Mouse (Mus musculus) left cerebral cortex, postnatal 4 days (tissue): Measurements from ENCODE around the gene N4bp2l1. TPM values are rescaled to one million over a fixed set of nuclear protein-coding genes. Genes with fewer than 3 reads are reported as not detected.
A peak's percentile ranks its signal among the peaks of the same experiment; 100 is the strongest.

ENCODE experiments used
- DNase-seq: peaks from one replicate; pipeline ENCODE4 v3.0.0-alpha.2; 2022
- intact Hi-C: fragments of 180-260 bp; cut with DNase I; formaldehyde crosslinking; loops from one replicate; pipeline ENCODE4 v1.15.1; 2025
- total RNA-seq, 2 experiments: library from RNA; stranded (reverse); gene quantifications; 2 replicates each; pipeline ENCODE4 v1.2.3; 2021

Gene N4bp2l1
- total RNA-seq, 2 experiments from 2014 or later: 18.9 to 20.8 TPM

DNA sequence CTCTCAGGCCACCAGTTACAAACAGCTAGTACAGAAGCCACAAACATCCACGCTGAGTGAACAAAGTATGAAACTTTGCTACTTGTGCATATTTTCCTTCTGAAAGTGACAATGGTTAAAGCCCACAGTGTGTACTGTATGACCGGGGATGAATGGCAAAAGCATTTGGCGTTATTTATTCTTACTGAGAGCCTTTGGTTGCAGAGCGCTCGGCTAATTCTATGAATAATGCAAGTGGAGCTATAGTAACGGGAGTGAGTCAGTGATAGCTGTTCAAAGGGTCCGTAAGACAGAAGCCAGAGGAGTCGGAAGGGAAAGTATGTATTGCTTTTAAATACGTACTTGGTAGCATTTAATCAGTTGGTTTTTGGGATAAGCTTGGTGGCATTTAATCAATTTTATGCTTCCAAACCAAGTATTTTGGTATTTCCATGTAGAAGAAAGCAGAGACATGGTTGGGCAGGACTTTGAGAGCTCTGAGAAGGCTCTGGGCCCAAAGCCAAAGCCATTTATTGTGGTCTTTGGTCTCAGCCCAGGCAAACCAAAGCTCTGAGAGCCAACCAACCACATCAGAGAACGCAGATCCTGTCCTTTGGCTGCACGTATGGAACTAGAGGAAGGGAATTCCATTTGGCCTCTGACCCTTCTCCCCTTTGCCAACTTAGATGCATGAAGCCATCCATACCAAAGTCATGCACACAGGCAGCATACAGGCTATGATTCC is 26.3 kb downstream of the N4bp2l1 start:
- peak; percentile 20 for DNase-seq
- intact Hi-C loops: no loop called here

DNA sequence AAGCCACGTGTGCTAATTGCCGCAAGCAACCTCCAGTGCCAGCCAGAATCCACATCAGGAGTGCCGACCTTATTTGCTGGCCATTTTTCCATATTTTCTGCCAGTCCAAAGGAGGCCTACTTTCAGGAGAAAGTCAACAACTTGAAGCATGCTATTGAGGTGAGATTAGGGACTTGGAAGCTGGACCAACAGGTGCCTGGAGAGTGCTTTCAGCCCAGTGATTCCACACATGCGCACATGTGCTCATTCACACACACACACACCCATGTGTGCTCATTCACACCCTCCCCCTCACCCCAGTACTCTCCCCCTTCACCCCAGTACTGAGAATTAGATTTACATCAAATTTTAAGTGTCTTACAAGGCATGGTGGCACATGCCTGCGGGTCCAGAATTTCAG is 30.0 kb downstream of the N4bp2l1 start:
- intact Hi-C loops: no loop called here

DNA sequence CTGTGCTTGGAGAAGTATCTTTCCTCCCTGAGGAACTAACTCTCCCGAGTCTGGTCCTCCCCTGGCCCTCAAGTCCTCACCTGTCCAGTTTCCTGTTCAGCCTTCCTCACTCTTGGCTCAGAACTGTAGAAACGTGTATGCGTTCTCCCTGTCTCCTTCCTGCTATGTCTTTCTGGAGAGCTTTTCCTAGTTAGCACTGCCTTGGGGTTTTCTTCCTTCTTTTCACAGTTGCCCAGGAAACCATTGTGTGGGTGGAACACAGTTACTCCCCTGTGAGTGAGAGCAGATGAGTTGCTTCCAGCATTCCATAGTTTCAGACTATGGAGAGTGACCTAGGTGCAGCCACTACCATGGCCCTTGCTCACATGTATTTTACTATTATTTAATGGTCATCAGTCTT is 30.8 kb downstream of the N4bp2l1 start:
- no peak for DNase-seq
- intact Hi-C loops: no loop called here

More for the DNA sequence above, 30.0 kb downstream of the N4bp2l1 start:
- no peak for DNase-seq

DNA sequence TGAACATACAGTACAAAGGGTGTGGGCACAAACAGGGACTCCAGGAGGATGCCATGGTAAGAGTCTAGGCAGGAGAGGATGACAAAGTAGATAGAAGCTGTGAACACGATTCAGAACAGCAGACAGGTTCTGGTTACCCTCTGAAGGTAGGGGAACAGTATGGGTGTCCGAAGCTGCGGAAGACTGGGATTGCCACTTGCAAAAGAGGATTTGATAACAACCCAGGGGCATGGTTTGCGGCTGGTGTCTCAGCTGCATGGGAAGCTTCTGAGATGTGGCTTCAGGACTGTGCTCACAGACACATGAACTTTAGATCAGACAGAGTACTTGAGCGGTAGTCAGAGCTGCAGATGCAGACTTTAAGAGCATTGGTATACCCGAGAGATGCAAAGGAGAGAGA is 32.6 kb downstream of the N4bp2l1 start:
- DNase-seq: no peak
- intact Hi-C loops: no loop called here

DNA sequence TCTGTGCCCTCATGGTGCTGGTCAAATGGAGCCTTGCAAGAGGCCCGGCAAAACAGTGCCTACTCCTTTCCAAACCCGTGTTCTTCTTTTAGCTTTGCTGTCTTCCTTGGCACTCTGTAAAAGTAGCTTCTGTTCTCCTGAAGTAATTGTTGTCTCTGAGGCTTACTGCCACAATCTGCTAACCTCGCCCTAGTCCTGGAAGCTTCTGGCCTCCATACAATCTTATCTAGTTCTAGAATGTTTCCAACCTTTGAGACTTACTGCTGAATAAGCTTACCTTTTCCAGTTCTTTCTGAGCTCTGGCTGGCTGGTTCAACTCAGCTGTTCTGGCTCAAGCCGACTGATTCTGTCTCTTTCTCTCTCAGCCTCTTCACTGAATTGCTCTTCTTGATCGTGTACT is 35.2 kb downstream of the N4bp2l1 start:
- DNase-seq: no peak
- intact Hi-C loops: no loop called here

DNA sequence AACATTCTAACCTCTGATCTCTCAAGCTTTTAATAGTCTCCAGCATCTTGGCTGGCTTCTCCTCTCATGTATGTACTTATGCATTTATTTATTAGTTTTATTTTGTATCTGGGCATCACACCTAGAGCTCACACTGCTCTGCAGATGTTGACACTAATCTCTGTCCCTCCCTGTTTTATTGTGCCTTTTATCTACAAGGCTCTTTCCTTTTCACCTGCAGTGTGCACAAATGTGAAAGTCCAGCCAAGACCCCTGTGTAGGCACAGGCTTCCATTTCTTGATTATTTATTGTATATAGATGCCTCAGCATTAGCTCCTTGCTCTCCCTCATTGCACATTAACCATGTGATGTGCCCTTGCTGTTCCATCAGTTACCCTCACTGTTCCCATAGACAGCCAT is 35.6 kb downstream of the N4bp2l1 start:
- intact Hi-C loops: no loop called here
- no peak for DNase-seq

DNA sequence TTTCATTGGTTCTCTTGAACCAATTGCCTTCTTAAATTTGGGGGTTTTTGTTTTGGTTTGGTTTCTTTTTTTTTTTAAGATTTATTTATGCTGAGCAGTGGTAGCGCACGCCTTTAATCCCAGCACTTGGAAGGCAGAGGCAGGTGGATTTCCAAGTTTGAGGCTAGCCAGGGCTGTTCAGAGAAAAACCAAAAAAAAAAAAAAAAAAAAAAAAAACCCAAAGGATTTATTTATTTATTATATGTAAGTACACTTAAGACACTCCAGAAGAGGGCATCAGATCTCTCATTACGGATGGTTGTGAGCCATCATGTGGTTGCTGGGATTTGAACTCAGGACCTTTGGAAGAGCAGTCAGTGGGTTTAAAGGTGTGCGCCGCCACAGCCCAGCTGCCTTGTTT is 36.1 kb downstream of the N4bp2l1 start:
- no peak for DNase-seq
- intact Hi-C loops: no loop called here

DNA sequence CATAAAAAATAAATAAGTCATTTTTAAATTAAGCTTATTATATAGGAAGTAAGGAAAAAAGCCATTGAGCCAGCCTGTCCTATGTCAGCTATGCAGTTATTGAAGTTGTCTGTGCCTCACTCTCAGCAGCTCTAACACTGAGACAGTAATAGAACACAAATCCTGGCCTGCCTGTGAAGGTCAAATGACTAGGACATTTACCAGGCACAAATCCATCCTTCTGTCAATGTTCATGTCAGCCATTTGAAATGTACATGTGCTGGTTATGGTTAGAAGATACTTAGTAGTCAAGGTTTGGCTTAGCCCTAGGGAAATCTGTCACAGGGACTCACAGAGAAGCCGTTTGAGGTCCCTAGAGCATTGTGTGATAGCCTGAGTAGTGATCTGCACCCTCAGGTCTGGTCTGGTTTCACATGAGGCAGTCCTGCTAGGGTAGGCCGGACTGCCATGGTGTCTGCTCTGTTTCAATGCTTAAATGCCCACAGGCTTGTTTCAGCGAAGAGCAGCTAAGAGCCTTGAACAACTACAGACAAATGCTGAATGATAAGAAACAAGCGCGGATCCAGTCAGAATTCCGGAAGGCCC is 37.4 kb downstream of the N4bp2l1 start:
- intact Hi-C loops: no loop called here
- no peak for DNase-seq

DNA sequence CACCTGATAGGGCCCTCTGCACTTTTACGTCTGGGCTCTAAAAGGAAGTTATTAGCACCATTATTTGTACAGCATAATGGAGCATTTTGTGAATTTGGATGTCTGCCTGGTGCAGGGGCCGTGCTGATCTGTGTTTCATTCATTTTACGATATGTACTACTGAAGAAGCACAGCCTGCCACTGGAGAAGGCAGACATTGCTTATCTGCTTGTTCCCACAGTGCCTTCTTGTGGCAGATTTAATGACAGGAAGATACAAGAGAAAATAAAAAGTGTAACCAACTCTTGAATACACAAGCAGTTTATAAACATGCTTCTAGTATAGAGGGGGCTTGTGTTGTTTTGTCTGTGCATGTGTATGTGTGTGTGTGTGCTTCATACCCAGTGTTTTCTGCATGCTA is 45.4 kb downstream of the N4bp2l1 start:
- no peak for DNase-seq
- intact Hi-C loops: no loop called here

DNA sequence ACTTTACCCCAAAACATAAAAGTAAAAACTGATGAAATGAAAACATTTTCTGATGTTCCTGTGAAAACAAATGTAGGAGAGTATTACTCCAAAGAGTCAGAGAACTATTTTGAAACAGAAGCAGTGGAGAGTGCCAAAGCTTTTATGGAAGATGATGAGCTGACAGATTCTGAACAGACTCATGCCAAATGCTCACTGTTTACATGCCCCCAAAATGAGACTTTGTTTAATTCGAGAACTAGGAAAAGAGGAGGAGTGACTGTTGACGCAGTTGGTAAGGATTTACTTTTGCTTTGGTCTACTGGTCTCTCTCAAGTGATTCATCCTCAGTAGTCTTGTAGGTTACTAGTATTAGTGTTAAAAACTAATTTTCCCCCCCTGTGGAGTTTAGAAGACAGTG is 53.8 kb downstream of the N4bp2l1 start:
- DNase-seq: no peak
- intact Hi-C loops: no loop called here

DNA sequence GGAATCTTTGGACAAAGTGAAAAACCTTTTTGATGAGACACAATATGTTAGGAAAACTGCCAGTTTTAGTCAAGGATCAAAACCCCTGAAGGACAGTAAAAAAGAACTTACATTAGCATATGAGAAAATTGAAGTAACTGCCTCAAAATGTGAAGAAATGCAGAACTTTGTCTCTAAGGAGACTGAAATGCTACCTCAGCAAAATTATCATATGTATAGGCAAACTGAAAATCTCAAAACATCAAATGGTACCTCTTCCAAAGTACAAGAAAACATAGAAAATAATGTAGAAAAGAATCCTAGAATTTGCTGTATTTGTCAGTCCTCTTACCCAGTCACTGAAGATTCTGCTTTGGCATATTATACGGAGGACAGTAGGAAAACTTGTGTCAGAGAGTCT is 55.7 kb downstream of the N4bp2l1 start:
- no peak for DNase-seq
- intact Hi-C loops: no loop called here

DNA sequence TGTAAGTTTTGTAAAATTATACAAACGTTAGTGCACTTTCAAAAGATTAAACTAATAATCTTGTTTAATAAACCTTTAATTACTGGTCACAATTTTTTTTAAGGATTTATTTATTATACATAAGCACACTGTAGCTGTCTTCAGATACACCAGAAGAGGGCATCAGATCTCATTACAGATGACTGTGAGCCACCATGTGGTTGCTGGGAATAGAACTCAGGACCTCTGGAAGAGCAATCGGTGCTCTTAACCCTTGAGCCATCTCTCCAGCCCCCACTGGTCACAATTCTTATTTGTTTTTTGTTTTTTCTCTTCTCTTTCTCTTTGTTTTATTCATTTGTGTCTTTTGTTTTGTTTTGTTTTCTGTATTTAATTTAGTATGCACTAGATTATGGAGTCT is 71.7 kb downstream of the N4bp2l1 start:
- no peak for DNase-seq
- intact Hi-C loops: no loop called here

DNA sequence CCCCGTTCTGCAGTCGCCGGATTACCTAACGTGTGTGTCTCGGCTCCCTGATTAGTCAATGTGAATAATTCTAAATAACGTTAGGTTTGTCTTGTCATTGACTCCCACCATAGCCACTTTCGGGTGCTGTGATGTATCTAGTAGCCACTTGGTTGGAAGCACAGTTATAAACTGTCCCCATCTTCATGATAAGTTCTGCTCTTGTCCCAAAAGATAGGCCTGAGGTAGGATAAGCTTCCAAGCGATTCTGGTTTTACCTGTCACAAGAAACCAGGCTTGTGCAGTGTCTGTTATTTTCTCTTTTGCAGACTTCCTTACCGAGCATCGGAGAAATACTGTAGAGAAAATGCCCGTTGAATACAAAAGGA is 74.1 kb downstream of the N4bp2l1 start:
- intact Hi-C loops: no loop called here
- no peak for DNase-seq

DNA sequence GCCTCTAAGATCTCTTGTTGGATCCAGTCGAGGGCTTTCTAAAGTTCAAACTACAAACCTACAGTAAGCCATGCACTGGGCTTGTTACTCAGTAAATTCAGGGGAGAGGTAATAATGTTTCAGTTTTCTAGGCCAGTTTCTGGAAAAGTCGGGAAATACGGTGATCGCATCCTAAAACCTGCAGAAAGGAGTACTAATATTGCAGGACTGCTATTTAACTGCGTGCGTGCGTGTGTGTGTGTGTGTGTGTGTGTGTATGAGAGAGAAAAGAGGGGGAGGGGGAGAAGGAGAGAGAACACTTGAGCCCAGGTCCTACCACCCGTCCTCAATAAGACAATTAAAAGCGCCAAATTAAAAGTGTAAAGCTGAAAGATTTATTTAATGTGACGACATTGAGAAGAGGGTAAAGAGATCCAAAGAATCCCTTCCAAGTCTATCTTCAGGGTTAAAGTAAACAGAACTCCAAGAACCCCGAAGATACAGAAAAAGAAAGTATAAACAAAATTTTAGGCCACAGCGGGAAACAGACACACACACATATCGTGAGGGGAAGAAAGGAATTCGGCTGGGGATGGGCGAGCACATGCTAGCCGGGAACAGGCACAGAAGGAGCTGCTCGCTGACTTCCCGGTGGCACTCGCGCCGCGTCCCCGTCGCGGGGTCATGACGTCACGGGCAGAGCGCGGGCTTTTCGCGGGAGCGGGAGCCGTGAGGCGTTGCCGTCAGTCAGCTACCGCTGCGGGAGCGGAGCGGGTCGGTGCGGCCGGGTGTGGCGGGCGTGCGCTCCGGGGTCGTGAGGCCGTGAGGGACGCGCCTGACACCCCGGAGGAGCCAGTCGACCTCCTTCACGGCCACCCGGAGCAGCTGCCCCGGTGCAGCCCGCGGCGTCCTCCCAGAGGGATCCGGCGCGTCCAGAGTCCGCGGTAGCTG is 74.8 kb downstream of the N4bp2l1 start, which contains the start of gene Brca2:
Brca2 (plus strand) TSS at position 694 of the 930 bp plus-strand sequence.
- DNase-seq: peak; percentile 94
- intact Hi-C loops: no loop called here

Other genes starting within 250 kb of the N4bp2l1 start
- gene Zar1l, start 79.0 kb downstream of the N4bp2l1 start, total RNA-seq: not detected
- gene Brca2, start 74.6 kb downstream of the N4bp2l1 start, total RNA-seq: 10 to 100 TPM; 16.0 to 18.1 TPM
- gene N4bp2l2, start 69.0 kb upstream of the N4bp2l1 start, total RNA-seq: 10 to 100 TPM; 70.6 to 76.1 TPM
- gene Pds5b, start 76.6 kb upstream of the N4bp2l1 start, total RNA-seq: 10 to 100 TPM; 76.3 to 82.5 TPM